Mouse (Mus musculus): ENCODE results near the gene Npas3. TPM values are rescaled to one million over a fixed set of nuclear protein-coding genes. Genes with fewer than 3 reads are reported as not detected.

Gene Npas3
- polyA plus RNA-seq, 1 experiment from 2014 or later = 2.0 TPM

DNA sequence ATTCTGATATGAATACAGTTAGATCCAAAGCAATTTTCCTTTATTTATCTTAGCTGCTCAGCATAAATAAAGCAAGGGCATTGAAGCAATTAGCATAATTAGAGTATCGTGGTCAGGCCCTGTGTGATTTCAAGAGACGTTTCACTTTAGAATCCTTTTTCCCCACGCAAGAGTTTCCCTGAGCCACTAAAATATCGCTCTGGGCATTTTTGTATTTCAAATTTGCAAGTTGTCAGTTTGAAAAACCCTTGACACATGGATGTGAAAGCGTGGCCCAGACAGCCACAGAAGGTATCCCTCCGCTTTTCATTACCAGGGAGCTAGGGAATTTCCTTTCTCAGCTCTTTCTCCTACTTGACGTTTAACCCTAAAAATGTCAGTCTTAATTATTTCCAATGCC, 553.9 kb downstream of the Npas3 start:
- H3K4me1 ChIP-seq (replicated peaks; ENCODE audit: control insufficient read depth, insufficient read depth, low read length) = no peaks in the 10 kb centered on the region
- ATAC-seq (replicated peaks; ENCODE audit: low FRiP score) = no peak
- no peak overlapping the region for H3K9ac ChIP-seq (ENCODE audit: low read depth, low read length)
- H3K27ac ChIP-seq (ENCODE audit: low read depth, low read length) = no peak overlapping the region
- no peak for DNase-seq (ENCODE audit: low spot score)
- no peaks in the 10 kb centered on the region for H3K27me3 ChIP-seq (replicated peaks; ENCODE audit: control insufficient read depth, insufficient read depth, low read length)
- H3K4me3 ChIP-seq (ENCODE audit: low read depth, low read length) = no peak overlapping the region
- no peak overlapping the region for H3K4me2 ChIP-seq
- H3K36me3 ChIP-seq (ENCODE audit: control insufficient read depth, insufficient read depth, low read length) = no peaks in the 10 kb centered on the region
- no peaks in the 10 kb centered on the region for H3K9me3 ChIP-seq (ENCODE audit: control insufficient read depth, low read length)
- 74% methylated on average over 7 of the region's 7 CpGs for WGBS

DNA sequence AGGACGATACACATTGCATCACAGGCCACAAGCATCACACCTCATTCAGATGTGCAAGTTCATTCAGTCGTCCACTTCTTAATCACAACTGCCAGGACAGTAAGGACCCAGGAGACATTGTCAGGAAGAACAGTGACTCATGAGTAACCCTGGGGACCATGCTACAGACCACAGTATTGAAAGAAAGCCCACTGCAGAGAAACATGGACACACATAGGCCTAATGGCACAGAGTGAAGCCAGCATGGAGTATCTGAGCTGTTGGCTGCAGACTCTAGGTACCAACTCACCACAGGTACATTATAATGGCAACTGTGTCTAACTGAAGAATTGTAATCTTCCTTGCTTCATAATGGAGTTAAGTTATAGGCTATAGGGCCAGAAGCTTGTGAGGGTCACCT, 561.6 kb downstream of the Npas3 start:
- Histone ChIP-seq H3K4me3 (ENCODE audit: low read depth, low read length) (no peak overlapping the region), H3K9ac (ENCODE audit: low read depth, low read length) (no peak overlapping the region), H3K27me3 (replicated peaks; ENCODE audit: control insufficient read depth, insufficient read depth, low read length) (no peaks in the 10 kb centered on the region), H3K27ac (ENCODE audit: low read depth, low read length) (no peak overlapping the region), H3K4me2 (no peak overlapping the region), H3K4me1 (replicated peaks; ENCODE audit: control insufficient read depth, insufficient read depth, low read length) (no peaks in the 10 kb centered on the region), H3K9me3 (ENCODE audit: control insufficient read depth, low read length) (no peaks in the 10 kb centered on the region), H3K36me3 (ENCODE audit: control insufficient read depth, insufficient read depth, low read length) (no peaks in the 10 kb centered on the region)
- DNase-seq (ENCODE audit: low spot score) (no peak), ATAC-seq (replicated peaks; ENCODE audit: low FRiP score) (no peak)
- 73% methylated on average over 2 of the region's 2 CpGs for WGBS

DNA sequence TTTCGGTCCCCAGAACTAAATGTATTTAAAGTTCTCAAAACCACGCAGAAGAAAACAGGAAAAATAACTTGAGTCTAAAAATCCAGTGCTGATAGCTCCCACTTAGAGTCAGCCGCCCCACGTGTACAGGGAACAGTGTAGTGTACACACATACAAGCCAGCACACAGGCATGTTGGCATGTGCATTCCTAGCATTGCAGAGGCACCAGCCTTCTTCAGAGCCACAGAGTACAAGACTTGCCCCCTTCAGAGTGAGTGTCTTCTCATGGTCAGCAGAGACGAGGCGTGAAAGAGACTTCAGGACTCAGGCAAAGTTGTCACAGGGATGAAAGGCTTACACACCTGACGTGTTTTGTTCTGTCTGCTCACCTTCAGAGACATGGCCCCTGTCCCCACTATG, 565.8 kb downstream of the Npas3 start:
- Histone ChIP-seq H3K9me3 (ENCODE audit: control insufficient read depth, low read length) (no peaks in the 10 kb centered on the region), H3K4me2 (no peak overlapping the region), H3K4me3 (ENCODE audit: low read depth, low read length) (no peak overlapping the region), H3K36me3 (ENCODE audit: control insufficient read depth, insufficient read depth, low read length) (no peaks in the 10 kb centered on the region), H3K27ac (ENCODE audit: low read depth, low read length) (no peak overlapping the region), H3K9ac (ENCODE audit: low read depth, low read length) (no peak overlapping the region), H3K27me3 (replicated peaks; ENCODE audit: control insufficient read depth, insufficient read depth, low read length) (no peaks in the 10 kb centered on the region), H3K4me1 (replicated peaks; ENCODE audit: control insufficient read depth, insufficient read depth, low read length) (no peaks in the 10 kb centered on the region)
- DNase-seq (ENCODE audit: low spot score) (no peak), ATAC-seq (replicated peaks; ENCODE audit: low FRiP score) (no peak)
- WGBS = 82% methylated on average over 7 of the region's 7 CpGs

DNA sequence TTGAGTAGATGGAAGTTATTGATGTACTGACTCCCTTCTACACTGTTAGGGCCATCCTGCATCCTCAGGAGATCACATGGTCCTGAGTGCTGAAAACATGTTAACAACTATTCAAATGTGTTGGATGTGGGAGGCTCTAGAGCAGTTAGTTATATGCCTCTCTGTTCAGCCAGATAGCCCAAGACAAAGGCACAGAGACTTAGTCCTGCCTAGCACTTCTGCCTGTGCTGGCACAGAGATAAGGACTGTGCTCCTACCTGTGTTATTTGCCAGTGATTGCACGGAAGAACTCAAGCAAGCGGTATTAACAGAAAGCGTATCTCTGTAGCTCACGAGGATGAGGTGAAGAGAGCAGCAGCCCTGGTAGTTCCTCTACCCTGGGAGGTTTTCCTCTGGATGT, 571.5 kb downstream of the Npas3 start:
- H3K27me3 ChIP-seq (replicated peaks; ENCODE audit: control insufficient read depth, insufficient read depth, low read length) = no peaks in the 10 kb centered on the region
- H3K27ac ChIP-seq (ENCODE audit: low read depth, low read length) = no peak overlapping the region
- 70% methylated on average over 4 of the region's 4 CpGs for WGBS
- ATAC-seq (replicated peaks; ENCODE audit: low FRiP score) (peak; percentile 89), DNase-seq (ENCODE audit: low spot score) (no peak)
- no peak overlapping the region for H3K9ac ChIP-seq (ENCODE audit: low read depth, low read length)
- no peak overlapping the region for H3K4me2 ChIP-seq
- H3K4me1 ChIP-seq (replicated peaks; ENCODE audit: control insufficient read depth, insufficient read depth, low read length) = no peaks in the 10 kb centered on the region; the same call in 1 of the 2 replicates
- no peaks in the 10 kb centered on the region for H3K9me3 ChIP-seq (ENCODE audit: control insufficient read depth, low read length)
- no peaks in the 10 kb centered on the region for H3K36me3 ChIP-seq (ENCODE audit: control insufficient read depth, insufficient read depth, low read length)
- no peak overlapping the region for H3K4me3 ChIP-seq (ENCODE audit: low read depth, low read length)

DNA sequence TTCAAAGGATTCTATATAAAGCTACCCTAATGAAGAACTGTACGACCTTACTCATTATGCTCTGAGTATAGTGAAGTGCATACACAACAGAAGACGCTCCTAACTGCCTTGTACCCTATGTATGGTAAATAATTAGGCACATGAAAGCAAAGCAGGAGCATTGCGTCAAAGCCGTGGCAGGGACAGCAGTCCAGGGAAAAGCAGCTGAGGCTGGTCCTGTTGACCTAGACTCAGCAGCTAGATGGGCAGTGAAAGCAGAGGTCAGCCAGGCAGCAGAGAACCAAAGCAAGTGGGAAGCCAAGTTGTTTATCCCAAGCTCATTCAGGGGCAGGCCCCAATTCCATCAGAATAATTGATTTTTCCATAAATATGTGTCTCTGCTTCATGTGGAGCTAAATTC, 574.4 kb downstream of the Npas3 start:
- Histone ChIP-seq H3K9me3 (ENCODE audit: control insufficient read depth, low read length) (no peaks in the 10 kb centered on the region), H3K27ac (ENCODE audit: low read depth, low read length) (no peak overlapping the region), H3K4me2 (no peak overlapping the region), H3K4me3 (ENCODE audit: low read depth, low read length) (no peak overlapping the region), H3K9ac (ENCODE audit: low read depth, low read length) (no peak overlapping the region), H3K36me3 (ENCODE audit: control insufficient read depth, insufficient read depth, low read length) (no peaks in the 10 kb centered on the region), H3K27me3 (replicated peaks; ENCODE audit: control insufficient read depth, insufficient read depth, low read length) (no peaks in the 10 kb centered on the region), H3K4me1 (replicated peaks; ENCODE audit: control insufficient read depth, insufficient read depth, low read length) (no peaks in the 10 kb centered on the region; the same call in 1 of the 2 replicates)
- ATAC-seq (replicated peaks; ENCODE audit: low FRiP score) (no peak), DNase-seq (ENCODE audit: low spot score) (no peak)
- 73% methylated on average over 4 of the region's 4 CpGs for WGBS

DNA sequence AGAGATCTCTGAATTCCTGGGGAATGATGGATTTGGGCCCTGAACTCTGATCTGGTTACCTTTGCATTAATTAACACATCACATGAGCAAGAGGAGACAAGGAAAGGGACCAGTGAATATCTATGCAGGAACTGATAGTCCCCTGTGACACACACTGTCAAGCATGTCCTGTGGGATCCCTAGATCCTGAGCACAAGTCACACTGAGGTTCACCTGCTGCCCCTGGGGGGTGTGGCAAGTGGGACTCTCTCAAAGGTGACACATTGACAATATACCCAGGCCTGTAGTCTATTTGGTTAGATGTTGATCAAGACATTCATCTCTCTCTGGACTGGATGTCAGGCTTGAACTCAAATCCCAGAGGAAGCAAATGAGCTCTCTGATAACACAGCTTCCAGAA, 576.8 kb downstream of the Npas3 start:
- Histone ChIP-seq H3K27ac (ENCODE audit: low read depth, low read length) (no peak overlapping the region), H3K9me3 (ENCODE audit: control insufficient read depth, low read length) (no peaks in the 10 kb centered on the region), H3K9ac (ENCODE audit: low read depth, low read length) (no peak overlapping the region), H3K4me2 (no peak overlapping the region), H3K4me3 (ENCODE audit: low read depth, low read length) (no peak overlapping the region), H3K36me3 (ENCODE audit: control insufficient read depth, insufficient read depth, low read length) (no peaks in the 10 kb centered on the region), H3K4me1 (replicated peaks; ENCODE audit: control insufficient read depth, insufficient read depth, low read length) (no peaks in the 10 kb centered on the region), H3K27me3 (replicated peaks; ENCODE audit: control insufficient read depth, insufficient read depth, low read length) (no peaks in the 10 kb centered on the region)
- ATAC-seq (replicated peaks; ENCODE audit: low FRiP score) = no peak
- DNase-seq (ENCODE audit: low spot score) = no peak

DNA sequence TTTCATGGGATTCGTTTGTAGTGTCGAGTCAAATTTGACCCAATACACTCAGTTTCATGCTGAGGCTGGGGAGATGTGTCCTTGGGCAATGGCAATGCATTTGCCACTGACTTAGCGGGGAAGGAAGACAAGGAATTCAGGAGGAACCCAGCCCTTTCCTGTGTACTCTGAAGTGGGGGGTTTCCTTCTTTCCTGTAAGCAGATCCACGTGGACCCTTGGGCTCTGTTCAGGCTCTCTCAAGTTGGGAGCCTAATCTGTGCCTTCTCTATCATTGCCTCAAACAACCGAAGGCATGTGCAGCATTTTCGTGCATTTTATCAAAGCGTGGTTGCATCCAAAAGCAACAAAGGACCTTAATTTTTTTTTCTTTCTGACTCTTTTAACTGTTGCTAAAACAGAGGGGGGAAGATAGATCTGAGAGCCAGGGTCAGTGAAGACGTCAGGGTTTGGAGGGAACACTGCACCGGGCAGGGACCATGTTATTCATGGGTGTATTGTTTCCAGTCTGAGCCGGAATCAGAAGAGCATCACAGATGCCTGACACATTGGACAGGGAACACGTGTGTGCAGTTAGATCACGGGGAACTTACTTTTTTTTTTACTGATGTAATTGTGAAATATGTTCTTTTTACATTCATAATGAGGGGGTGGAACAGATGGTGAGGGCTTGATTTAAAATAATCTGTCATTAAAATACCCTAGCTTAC, 577.6 kb downstream of the Npas3 start:
- 64% methylated on average over 12 of the region's 12 CpGs for WGBS

DNA sequence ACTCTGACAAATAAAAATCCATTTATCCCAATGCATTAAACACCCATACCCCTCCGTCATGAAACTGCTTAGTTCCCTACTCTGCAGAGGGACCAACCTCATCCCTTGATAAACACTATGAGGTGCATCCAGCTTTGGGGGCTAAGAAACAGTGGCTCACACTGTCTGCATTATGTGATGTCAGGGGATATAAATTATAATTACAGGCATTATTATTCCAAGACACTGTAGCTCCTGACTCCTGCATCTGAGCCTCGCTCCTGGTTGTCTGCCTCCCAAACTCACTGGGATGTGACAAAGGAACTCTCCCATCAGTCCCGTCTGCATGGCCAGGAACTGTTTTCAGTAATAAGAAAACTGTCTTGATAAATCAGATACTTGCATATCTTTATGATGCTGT, 578.3 kb downstream of the Npas3 start:
- Histone ChIP-seq H3K4me2 (no peak overlapping the region), H3K4me3 (ENCODE audit: low read depth, low read length) (no peak overlapping the region), H3K27ac (ENCODE audit: low read depth, low read length) (no peak overlapping the region), H3K9ac (ENCODE audit: low read depth, low read length) (no peak overlapping the region), H3K4me1 (replicated peaks; ENCODE audit: control insufficient read depth, insufficient read depth, low read length) (peaks cover 3% of the 10 kb centered on the region), H3K27me3 (replicated peaks; ENCODE audit: control insufficient read depth, insufficient read depth, low read length) (no peaks in the 10 kb centered on the region), H3K9me3 (ENCODE audit: control insufficient read depth, low read length) (no peaks in the 10 kb centered on the region), H3K36me3 (ENCODE audit: control insufficient read depth, insufficient read depth, low read length) (no peaks in the 10 kb centered on the region)
- DNase-seq (ENCODE audit: low spot score) (no peak), ATAC-seq (replicated peaks; ENCODE audit: low FRiP score) (no peak)
- 71% methylated on average over 3 of the region's 3 CpGs for WGBS

More for the DNA sequence above, 577.6 kb downstream of the Npas3 start:
- Histone ChIP-seq H3K4me3 (ENCODE audit: low read depth, low read length) (no peak overlapping the region), H3K4me1 (replicated peaks; ENCODE audit: control insufficient read depth, insufficient read depth, low read length) (no peaks in the 10 kb centered on the region), H3K27me3 (replicated peaks; ENCODE audit: control insufficient read depth, insufficient read depth, low read length) (no peaks in the 10 kb centered on the region), H3K36me3 (ENCODE audit: control insufficient read depth, insufficient read depth, low read length) (no peaks in the 10 kb centered on the region), H3K9ac (ENCODE audit: low read depth, low read length) (no peak overlapping the region), H3K27ac (ENCODE audit: low read depth, low read length) (no peak overlapping the region), H3K9me3 (ENCODE audit: control insufficient read depth, low read length) (no peaks in the 10 kb centered on the region), H3K4me2 (no peak overlapping the region)
- no peak for DNase-seq (ENCODE audit: low spot score)
- no peak for ATAC-seq (replicated peaks; ENCODE audit: low FRiP score)

DNA sequence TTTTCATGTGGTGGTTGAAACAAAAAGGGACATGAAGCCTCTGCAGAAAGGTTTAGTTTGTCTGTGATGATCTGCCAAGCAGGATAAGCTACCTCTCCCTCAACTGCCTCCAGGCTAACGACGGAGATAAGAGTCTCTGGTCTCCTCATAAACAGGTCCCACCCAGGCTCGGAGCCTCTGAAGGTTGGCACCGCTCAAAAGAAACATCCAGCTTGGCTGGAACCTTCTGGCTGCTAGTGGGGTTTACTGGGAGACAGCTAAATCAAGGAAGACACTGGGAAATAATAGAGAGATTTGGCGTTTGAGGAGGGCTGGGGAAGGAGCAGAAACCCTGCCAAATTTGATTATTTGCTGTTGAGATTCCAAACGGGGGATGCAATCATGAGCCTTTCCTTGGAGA, 584.1 kb downstream of the Npas3 start:
- no peaks in the 10 kb centered on the region for H3K36me3 ChIP-seq (ENCODE audit: control insufficient read depth, insufficient read depth, low read length)
- 37% methylated on average over 6 of the region's 6 CpGs for WGBS
- no peak overlapping the region for H3K9ac ChIP-seq (ENCODE audit: low read depth, low read length)
- H3K9me3 ChIP-seq (ENCODE audit: control insufficient read depth, low read length) = no peaks in the 10 kb centered on the region
- no peak for DNase-seq (ENCODE audit: low spot score)
- no peaks in the 10 kb centered on the region for H3K27me3 ChIP-seq (replicated peaks; ENCODE audit: control insufficient read depth, insufficient read depth, low read length)
- peaks cover 16% of the 10 kb centered on the region for H3K4me1 ChIP-seq (replicated peaks; ENCODE audit: control insufficient read depth, insufficient read depth, low read length)
- no peak overlapping the region; the same call in 1 of the 2 replicates for H3K27ac ChIP-seq (ENCODE audit: low read depth, low read length)
- peak; percentile 91 for ATAC-seq (replicated peaks; ENCODE audit: low FRiP score)
- H3K4me2 ChIP-seq = peak overlapping the region; percentile 48
- no peak overlapping the region for H3K4me3 ChIP-seq (ENCODE audit: low read depth, low read length)
